Mouse (Mus musculus): ENCODE data around the gene Sstr2.

Gene Sstr2

GRCm38 (mm10) chr11:113618672-113619419 lies at the start of gene Sstr2:
Gene Sstr2 (plus strand): TSS chr11:113619342.
- DNase-seq (ENCODE audit: low read depth, low spot score): peak; percentile 51

GRCm38 (mm10) chr11:113571616-113572015 lies 47.5 kb upstream of the Sstr2 start:
- DNase-seq (ENCODE audit: low read depth, low spot score): no peak

GRCm38 (mm10) chr11:113572641-113573040 lies 46.5 kb upstream of the Sstr2 start:
- no peak for DNase-seq (ENCODE audit: low read depth, low spot score)

- DNase-seq (ENCODE audit: low read depth, low spot score): no peak
These were observed 41.9 kb upstream of the Sstr2 start for GRCm38 (mm10) chr11:113577221-113577620.

- no peak for DNase-seq (ENCODE audit: low read depth, low spot score)
These were observed 35.1 kb upstream of the Sstr2 start for GRCm38 (mm10) chr11:113583879-113584661.

- DNase-seq (ENCODE audit: low read depth, low spot score): peak; percentile 57
These were observed 32.7 kb upstream of the Sstr2 start for GRCm38 (mm10) chr11:113586423-113586822.

GRCm38 (mm10) chr11:113588936-113589335 lies 30.2 kb upstream of the Sstr2 start:
- DNase-seq (ENCODE audit: low read depth, low spot score): no peak

- no peak for DNase-seq (ENCODE audit: low read depth, low spot score)
These were observed 24.0 kb upstream of the Sstr2 start for GRCm38 (mm10) chr11:113595144-113595543.

GRCm38 (mm10) chr11:113597632-113598031 lies 21.5 kb upstream of the Sstr2 start:
- DNase-seq (ENCODE audit: low read depth, low spot score): no peak

- no peak for DNase-seq (ENCODE audit: low read depth, low spot score)
These were observed 18.5 kb upstream of the Sstr2 start for GRCm38 (mm10) chr11:113600526-113601245.

GRCm38 (mm10) chr11:113601616-113602343 lies 17.4 kb upstream of the Sstr2 start:
- no peak for DNase-seq (ENCODE audit: low read depth, low spot score)

- no peak for DNase-seq (ENCODE audit: low read depth, low spot score)
These were observed 11.6 kb upstream of the Sstr2 start for GRCm38 (mm10) chr11:113607556-113607955.

GRCm38 (mm10) chr11:113609581-113609980 lies 9.6 kb upstream of the Sstr2 start:
- DNase-seq (ENCODE audit: low read depth, low spot score): no peak

- DNase-seq (ENCODE audit: low read depth, low spot score): no peak
These were observed 8.9 kb upstream of the Sstr2 start for GRCm38 (mm10) chr11:113610266-113610665.

GRCm38 (mm10) chr11:113611112-113611646 lies 8.0 kb upstream of the Sstr2 start:
- DNase-seq (ENCODE audit: low read depth, low spot score): no peak

GRCm38 (mm10) chr11:113611664-113612611 lies 7.2 kb upstream of the Sstr2 start:
- DNase-seq (ENCODE audit: low read depth, low spot score): peak; percentile 66

GRCm38 (mm10) chr11:113614476-113614875 lies 4.7 kb upstream of the Sstr2 start:
- DNase-seq (ENCODE audit: low read depth, low spot score): no peak

- DNase-seq (ENCODE audit: low read depth, low spot score): peak; percentile 66
These were observed 1.8 kb upstream of the Sstr2 start for GRCm38 (mm10) chr11:113617132-113617911.

- DNase-seq (ENCODE audit: low read depth, low spot score): no peak
These were observed 855 bp upstream of the Sstr2 start for GRCm38 (mm10) chr11:113618303-113618671.

Data from forelimb bud, embryonic 11.5 days (tissue).